Mouse (Mus musculus) heart, postnatal 0 days (tissue): ENCODE measurements at regions not wholly inside any gene's neighbourhood (a gene's known extent, or its start where the extent isn't known, plus 50 kb on each side); places are given as distances from the start of the nearest gene placed in this dataset.
A peak's percentile ranks its signal among the peaks of the same experiment; 100 is the strongest.

Source experiments
- ATAC-seq: fragments of 200-750 bp; cut with Nextera tagmentation; 2 replicates; pipeline ENCODE4 v1.8.0; 2017; ENCODE audit warnings: low read depth, moderate number of reproducible peaks, moderate library complexity; ENCODE audit not compliant: insufficient read depth
- DNase-seq: peaks from one replicate; pipeline ENCODE4 v3.0.0-alpha.2; 2016; ENCODE audit warnings: low spot score
- H3K27ac ChIP-seq: fragments of 300-500 bp; sonication (generic); 2 replicates; pipeline ENCODE4 v1.5.1; 2014; ENCODE audit warnings: low read depth, mild to moderate bottlenecking
- H3K27me3 ChIP-seq: fragments of 300-500 bp; sonication (generic); 2 replicates; pipeline ENCODE4 v1.6.1; 2014; ENCODE audit warnings: low read length, mixed read lengths; ENCODE audit not compliant: control insufficient read depth, insufficient read depth
- H3K36me3 ChIP-seq: fragments of 300-500 bp; sonication (generic); replicated peaks from 2 replicates; pipeline ENCODE4 v1.6.1; 2014; ENCODE audit warnings: low read length, mixed read lengths; ENCODE audit not compliant: control insufficient read depth, insufficient read depth
- H3K4me1 ChIP-seq: fragments of 300-500 bp; sonication (generic); 2 replicates; pipeline ENCODE4 v1.6.1; 2014; ENCODE audit warnings: antibody characterized with exemption; ENCODE audit not compliant: control insufficient read depth, insufficient read depth
- H3K4me2 ChIP-seq: fragments of 300-500 bp; sonication (generic); 2 replicates; pipeline ENCODE4 v1.6.1; 2014; ENCODE audit warnings: low read depth, mild to moderate bottlenecking, low read length, moderate library complexity
- H3K4me3 ChIP-seq: fragments of 300-500 bp; sonication (generic); 2 replicates; pipeline ENCODE4 v1.5.1; 2014; ENCODE audit warnings: low read depth, low read length
- H3K9ac ChIP-seq: fragments of 300-500 bp; sonication (generic); replicated peaks from 2 replicates; pipeline ENCODE4 v1.6.1; 2014; ENCODE audit warnings: low read depth, low read length, mixed read lengths
- H3K9me3 ChIP-seq: fragments of 300-500 bp; sonication (generic); replicated peaks from 2 replicates; pipeline ENCODE4 v1.6.1; 2016; ENCODE audit warnings: low read length; ENCODE audit not compliant: control insufficient read depth
- CTCF ChIP-seq: IDR thresholded peaks from 2 replicates; pipeline ENCODE4 v1.5.1; 2016; ENCODE audit warnings: antibody characterized with exemption, control low read depth, low read depth
- EP300 ChIP-seq: IDR thresholded peaks from 2 replicates; pipeline ENCODE4 v1.6.1; 2016; ENCODE audit warnings: antibody characterized with exemption, low read depth
- WGBS: fragments of 180-500 bp; shearing (Covaris S2); extraction: QIAGEN DNeasy Blood & Tissue Kit; methylation state at CpG from one replicate; pipeline ENCODE4 v1.1.7; 2014; 5-methylcytosine and 5-hydroxymethylcytosine counted together

GRCm38 (mm10) chr12:69084656-69085055 is 74.3 kb downstream of the Rps29 start:
- Histone ChIP-seq H3K4me1 (no peaks in the 10 kb centered on the region), H3K4me2 (no peak overlapping the region), H3K27ac (no peak overlapping the region), H3K27me3 (no peaks in the 10 kb centered on the region), H3K4me3 (no peak overlapping the region), H3K9ac (no peak overlapping the region), H3K36me3 (no peaks in the 10 kb centered on the region), H3K9me3 (no peaks in the 10 kb centered on the region)
- TF ChIP-seq CTCF (no peak), EP300 (no peak)
- no peak for ATAC-seq
- no peak for DNase-seq
- 76% methylated on average over 5 of the region's 5 CpGs for WGBS

DNA sequence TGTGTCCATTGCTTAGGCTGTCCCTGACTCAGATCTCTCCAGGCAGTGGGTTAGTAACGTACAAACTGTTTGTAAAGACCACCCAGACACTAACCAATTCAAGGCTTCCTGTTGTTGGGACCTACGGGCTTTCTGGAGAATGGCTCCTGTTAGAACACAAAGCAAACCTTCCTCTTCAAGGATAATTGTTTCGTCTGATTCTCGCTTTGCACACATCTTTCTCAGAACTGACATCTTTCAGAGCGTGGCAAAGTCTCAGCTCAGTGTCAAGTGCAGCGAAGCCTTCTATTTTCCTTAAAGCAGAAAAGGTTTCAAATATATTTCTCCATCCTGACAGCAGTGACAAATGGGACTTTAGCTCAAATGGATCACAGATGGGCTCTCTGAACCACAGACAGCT is 76.9 kb downstream of the Rps29 start:
- 60% methylated on average over 6 of the region's 6 CpGs for whole genome bisulfite sequencing

GRCm38 (mm10) chr12:69039553-69039952 is 119.4 kb downstream of the Rps29 start:
- DNase-seq (no peak), ATAC-seq (no peak)
- H3K27me3 ChIP-seq = no peaks in the 10 kb centered on the region
- 63% methylated on average over 4 of the region's 4 CpGs for whole genome bisulfite sequencing
- H3K9me3 ChIP-seq = no peaks in the 10 kb centered on the region
- no peak overlapping the region for H3K4me2 ChIP-seq
- H3K36me3 ChIP-seq = no peaks in the 10 kb centered on the region
- TF ChIP-seq EP300 (no peak), CTCF (no peak)
- H3K4me1 ChIP-seq = no peaks in the 10 kb centered on the region
- H3K27ac ChIP-seq = no peak overlapping the region
- H3K9ac ChIP-seq = no peak overlapping the region
- H3K4me3 ChIP-seq = no peak overlapping the region

More for the DNA sequence above, 76.9 kb downstream of the Rps29 start:
- no peak for ATAC-seq
- Histone ChIP-seq H3K4me1 (no peaks in the 10 kb centered on the region), H3K36me3 (no peaks in the 10 kb centered on the region), H3K9ac (no peak overlapping the region), H3K4me3 (no peak overlapping the region), H3K27me3 (no peaks in the 10 kb centered on the region), H3K4me2 (no peak overlapping the region), H3K9me3 (no peaks in the 10 kb centered on the region), H3K27ac (no peak overlapping the region)
- TF ChIP-seq CTCF (no peak), EP300 (no peak)
- no peak for DNase-seq

- DNase-seq (no peak), ATAC-seq (no peak)
- no peak overlapping the region for H3K4me3 ChIP-seq
- WGBS = 34% methylated on average over 17 of the region's 17 CpGs
- no peaks in the 10 kb centered on the region for H3K9me3 ChIP-seq
- H3K4me1 ChIP-seq = no peaks in the 10 kb centered on the region
- H3K36me3 ChIP-seq = no peaks in the 10 kb centered on the region
- peak overlapping the region; percentile 39 for H3K4me2 ChIP-seq
- no peaks in the 10 kb centered on the region for H3K27me3 ChIP-seq
- H3K27ac ChIP-seq = no peak overlapping the region
- H3K9ac ChIP-seq = no peak overlapping the region
- TF ChIP-seq CTCF (no peak), EP300 (no peak)
Observed at GRCm38 (mm10) chr12:69023594-69023993, 135.4 kb downstream of the Rps29 start.

DNA sequence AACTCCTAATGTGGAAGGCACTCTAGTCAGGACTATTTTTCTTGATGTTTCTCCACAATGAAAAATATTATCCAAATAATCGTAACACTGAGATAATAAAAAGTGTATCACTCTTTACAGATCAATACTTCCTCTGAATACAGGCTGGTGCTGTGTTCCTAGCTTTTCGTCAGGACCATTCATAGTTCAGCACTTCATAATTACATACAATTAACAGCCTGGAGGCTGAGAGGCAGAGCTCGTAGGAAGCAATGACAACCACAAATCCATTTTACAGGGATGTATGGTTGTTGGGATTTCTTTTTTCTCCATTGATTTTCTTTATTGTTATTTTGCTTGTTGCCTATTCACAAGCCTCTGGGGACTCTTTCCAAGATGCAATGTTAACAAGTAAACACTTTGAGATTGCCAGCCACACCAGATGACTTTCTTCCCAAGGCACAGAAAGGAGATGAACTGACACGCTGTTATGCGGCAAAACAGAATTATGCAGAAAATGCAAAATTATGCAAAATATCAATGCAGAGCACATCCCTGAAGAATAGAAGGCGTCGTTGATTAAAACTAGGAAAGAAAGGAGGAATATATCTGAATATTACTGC is 142.2 kb downstream of the Rps29 start:
- Histone ChIP-seq H3K4me3 (no peak overlapping the region), H3K4me1 (no peaks in the 10 kb centered on the region), H3K36me3 (no peaks in the 10 kb centered on the region), H3K9ac (no peak overlapping the region), H3K4me2 (no peak overlapping the region), H3K27me3 (no peaks in the 10 kb centered on the region), H3K27ac (no peak overlapping the region), H3K9me3 (peaks cover 6% of the 10 kb centered on the region; the same call in 1 of the 2 replicates)
- DNase-seq = no peak
- TF ChIP-seq CTCF (no peak), EP300 (no peak)
- no peak for ATAC-seq
- WGBS = 84% methylated on average over 7 of the region's 7 CpGs

DNA sequence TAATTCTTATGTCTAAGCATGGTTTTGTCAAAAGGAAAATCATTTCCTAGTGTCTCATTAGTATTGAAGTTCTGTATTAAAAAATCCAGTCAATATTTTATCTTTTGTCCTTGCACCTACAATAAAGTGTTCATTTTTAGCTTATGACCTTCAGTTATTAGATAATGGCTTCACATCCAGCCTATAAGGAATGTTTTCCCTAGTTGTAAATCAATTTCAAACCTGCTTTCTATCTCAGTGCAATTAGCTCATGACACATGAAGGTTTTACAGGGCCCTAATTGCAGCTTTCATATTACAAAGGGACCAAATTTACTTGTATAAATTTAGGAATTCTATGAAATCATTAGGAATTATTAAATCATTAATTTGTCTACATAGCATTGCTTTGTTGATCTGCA is 153.8 kb downstream of the Rps29 start:
- TF ChIP-seq EP300 = no peak
- no peak for TF ChIP-seq CTCF
- ATAC-seq = no peak
- Histone ChIP-seq H3K4me3 (no peak overlapping the region), H3K27ac (no peak overlapping the region), H3K9ac (no peak overlapping the region), H3K4me2 (no peak overlapping the region), H3K27me3 (no peaks in the 10 kb centered on the region), H3K36me3 (no peaks in the 10 kb centered on the region), H3K9me3 (no peaks in the 10 kb centered on the region), H3K4me1 (no peaks in the 10 kb centered on the region)
- no peak for DNase-seq
